Mouse (Mus musculus) neutrophil, adult 5-6 weeks (primary cell): ENCODE measurements at regions not wholly inside any gene's neighbourhood (a gene's known extent, or its start where the extent isn't known, plus 50 kb on each side); places are given as distances from the start of the nearest gene placed in this dataset.

ENCODE experiments used
- ATAC-seq: fragments of 151-379, 151-347 bp; 2 replicates; pipeline ENCODE4 v1.8.0; 2017; ENCODE audit warnings: mild to moderate bottlenecking, moderate TSS enrichment; ENCODE audit not compliant: insufficient number of reproducible peaks, poor library complexity, low FRiP score, severe bottlenecking; ENCODE audit errors: extremely low read depth

DNA sequence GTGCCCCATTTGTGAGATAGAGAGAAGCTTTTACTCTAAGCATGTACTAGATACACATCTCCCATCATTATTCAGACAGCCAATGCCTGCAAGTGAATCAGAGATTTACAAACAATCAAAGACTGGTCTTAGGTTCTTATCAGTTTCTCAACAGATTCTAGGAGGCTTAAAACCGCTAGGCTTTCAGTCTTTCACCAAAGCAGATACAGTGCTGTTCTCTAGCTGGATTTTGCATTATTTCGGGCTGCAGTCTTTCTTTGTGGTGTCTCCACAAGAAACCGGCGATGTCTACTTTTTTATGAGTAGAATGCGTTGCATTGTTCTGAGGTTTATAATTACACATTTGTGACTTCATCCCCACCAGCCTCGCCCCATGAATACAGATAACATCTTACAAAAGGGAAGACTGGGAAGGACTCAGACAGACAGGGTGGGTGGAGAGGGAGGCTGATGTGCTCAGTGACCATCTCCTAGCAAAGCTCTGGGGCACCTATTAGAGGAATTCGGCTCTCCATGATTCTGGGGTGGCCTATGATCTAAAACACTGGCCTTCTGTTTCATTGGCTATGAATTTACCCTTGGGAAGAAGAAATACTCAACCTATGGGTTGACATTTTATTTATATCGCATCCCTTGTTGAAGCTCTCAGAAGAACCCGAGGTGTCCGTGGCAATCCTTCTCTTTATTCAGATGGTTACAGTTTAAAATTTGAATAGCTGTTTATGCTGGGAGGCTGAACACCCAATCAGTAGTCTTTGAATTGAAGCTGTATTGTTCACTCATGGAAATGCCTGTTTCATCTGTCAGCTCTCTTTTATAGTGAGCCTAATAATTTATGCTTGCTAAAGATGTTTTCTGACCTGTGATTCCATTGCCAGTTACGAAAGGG is 343.8 kb downstream of the Tmem161b start:
- ATAC-seq, result no peak

DNA sequence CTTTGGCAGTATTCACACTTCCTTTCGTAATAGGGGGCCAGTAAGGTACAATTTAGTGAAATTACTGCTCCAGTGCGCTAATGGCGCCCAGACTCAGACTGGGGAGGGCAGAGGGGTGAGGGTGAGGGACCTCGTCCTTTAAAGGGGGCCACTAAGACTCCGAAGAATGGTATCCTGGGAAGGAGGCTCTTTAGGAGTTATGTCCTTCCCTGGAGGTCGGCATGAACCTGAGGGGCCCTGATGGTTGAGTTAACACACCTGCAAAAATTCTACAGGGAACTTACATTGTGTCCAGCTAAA is 344.4 kb downstream of the Tmem161b start:
- no peak for ATAC-seq

DNA sequence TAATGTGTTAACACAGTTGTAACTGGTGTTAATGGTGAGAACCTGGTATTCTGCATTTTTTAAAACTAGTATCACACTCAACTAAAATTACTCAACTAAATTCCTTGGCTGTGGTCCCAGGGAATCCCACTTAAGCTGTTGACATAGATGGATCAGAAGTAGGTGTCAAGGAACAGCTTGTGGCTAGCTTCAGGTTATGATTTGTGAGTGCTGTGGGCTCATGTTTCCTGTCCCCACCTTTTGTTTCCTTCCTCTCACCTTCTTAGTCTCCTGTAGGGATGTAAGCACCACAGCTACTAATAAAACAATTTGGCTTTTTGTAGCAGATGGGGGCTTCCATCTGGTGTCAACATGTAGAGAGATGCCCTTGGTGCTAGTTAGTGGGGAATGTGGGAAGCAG is 347.3 kb downstream of the Tmem161b start:
- no peak for ATAC-seq

DNA sequence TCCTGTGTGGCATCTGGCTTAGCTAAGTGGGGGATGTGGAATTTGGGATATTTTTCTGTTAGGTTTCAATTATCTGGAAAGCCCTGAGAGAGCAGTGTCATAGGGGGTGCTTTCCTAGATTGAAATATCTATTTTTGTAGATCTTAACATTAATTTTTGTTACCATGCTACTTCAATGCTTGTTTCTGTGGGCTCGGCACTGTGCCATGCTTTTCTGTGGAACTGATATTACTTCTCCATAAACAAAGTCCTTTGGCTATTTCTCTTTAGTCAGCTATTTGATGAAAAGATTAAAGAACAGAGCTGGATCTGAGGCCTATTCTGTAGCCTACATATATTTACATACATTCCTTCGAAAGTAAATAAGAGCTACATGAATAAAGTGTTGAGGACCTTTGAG is 348.1 kb downstream of the Tmem161b start:
- no peak for ATAC-seq

DNA sequence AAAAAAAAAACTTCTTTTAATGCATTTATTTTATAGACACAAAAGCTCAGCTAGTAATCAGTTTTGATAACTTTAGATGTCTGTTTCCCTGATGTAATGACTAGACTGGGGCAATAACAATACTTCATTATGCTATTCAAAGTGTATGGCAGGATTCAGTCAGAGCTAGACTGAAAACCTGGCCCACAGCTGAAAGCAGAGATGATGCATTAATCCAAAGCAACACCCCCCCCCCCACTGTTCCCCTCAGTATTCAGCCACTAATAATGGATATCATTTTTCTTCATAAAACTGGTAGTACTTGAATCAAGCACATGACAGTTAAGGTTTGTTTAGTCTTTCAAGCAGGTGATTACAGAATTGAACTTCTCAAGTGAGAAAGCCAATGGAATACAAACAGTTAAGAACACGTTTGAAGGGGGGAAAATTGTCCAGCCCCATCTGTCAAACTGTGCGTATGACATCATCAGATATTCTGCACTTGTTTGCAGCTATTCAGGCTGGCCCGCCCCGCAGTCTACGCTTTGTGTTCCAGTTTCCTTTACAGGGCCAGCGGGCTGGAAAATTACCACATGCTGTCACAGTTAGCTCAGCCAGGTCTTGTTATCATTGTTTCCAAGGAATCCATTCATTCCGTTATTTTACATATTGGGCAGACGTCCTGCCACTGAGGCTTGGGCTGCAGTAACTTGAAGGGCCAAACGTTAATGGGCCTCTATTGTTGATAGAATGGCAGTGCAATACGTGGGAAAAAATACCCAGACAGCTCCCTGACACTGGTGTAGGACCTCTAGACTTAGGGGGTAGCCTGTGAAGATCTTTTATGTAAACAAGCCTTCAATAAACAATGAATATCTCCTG is 349.1 kb downstream of the Tmem161b start:
- no peak for ATAC-seq

DNA sequence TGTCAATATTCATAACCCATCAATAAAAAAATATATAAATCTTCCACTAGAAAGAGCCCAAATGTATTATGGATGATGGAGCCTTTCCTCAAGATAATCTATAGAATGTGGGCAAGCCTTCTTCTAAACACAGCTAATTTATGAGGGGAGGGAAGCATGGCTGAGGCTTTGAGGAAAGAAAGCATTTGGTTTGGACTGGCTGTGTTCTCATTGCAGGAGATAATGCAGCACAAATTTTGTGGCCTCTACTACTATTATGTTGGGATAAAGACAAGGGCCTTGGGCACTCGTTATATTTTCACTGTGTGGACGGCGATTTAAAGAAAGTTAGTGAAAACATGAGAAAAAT is 349.7 kb downstream of the Tmem161b start:
- no peak for ATAC-seq

DNA sequence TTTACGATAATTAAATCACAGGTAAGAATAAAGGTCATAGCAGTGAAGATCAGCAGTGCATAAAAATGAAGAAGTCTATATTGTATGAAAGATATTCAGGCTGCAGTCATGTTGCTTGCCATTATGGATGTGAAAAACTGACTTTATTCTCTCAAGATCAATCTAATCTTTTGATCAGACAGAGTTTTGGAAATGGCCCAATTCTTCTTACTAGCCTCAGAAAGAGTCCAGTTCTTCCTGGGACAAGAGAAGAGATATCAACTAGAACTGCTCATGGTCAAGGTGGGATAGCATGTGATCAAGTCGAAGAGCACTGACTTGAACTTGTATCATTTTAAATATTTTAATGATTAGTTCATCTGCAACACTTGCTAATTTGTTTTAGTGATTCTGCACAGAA is 350.1 kb downstream of the Tmem161b start:
- no peak for ATAC-seq

DNA sequence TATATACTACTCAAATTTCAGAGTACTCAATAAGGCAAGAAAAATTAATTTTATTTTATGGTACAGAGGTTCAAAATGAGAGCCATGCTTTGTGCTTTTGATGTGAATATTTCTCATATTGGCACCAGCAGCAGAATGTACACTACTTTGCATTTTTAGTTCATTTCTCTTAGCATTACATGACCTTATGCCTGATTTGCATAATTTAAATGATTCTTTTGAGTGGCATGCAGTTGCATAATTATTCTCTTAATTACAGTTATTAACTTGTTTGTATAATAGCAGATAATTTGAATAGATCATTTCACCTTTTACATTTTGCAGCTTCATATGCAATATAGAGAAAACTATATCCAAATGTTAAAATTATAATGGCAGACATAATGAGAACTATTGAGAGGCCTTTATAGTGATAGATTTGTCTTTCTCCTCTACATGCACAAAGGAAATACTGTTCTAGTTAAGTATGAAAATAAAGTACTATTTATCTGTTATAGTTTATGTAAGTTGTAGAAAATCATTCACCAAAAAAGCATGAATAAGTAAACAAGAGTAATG is 374.6 kb downstream of the Tmem161b start:
- ATAC-seq, result no peak

DNA sequence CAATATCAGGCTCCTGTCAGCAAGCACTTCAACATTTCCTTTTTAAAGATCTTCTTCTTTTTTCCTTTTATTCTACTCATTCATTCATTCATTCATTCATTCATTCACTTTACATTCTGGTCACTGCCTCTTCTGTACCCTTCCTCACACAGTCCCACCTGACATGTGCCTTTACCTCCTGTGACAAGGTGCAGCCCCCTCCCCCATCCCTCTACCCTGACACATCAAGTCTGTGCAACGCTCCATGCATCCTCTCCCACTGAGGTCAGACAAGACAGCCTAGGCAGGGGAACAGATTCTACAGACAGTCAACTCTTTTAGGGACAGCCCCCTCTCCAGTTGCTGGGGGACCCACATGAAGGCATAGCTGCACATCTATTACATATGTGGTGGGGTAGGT is 380.5 kb downstream of the Tmem161b start:
- no peak for ATAC-seq

DNA sequence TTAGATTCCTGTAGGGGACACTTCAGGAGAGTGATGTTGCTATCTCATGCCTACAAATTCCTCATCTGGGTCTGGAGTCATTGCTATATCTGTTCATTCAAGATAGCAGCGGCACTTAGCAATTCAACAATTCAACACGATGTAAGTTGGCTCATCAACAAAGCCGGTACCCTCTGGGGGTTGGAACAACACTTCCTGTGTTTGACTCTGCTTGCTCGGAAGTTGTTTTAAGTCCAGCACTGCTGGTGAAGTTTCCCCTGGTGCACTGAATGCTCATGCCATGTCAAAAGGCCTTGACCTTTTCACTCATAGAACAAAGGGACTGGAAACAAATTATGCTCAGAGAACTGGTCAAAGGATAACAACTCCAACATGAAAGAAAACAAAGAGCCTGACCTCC is 390.4 kb downstream of the Tmem161b start:
- ATAC-seq, result no peak

DNA sequence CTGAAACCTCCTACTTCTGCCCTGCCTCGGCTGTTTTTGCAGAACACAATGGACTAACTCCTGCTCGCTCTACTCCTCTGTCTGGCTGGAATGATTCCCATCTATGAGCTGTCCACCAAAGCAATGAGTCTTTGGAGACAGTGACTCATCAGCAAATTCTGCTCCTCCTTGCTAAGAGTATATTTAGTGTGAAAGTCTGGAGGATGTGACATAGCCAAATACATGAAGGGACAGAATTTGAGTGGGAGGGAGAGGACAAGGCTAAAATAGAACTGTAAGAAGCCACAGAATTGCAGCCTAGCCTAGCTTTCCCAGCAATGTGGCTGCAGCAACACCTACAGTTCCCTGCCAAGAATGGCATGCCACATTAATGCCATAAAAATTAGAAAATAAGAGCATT is 390.9 kb downstream of the Tmem161b start:
- no peak for ATAC-seq

DNA sequence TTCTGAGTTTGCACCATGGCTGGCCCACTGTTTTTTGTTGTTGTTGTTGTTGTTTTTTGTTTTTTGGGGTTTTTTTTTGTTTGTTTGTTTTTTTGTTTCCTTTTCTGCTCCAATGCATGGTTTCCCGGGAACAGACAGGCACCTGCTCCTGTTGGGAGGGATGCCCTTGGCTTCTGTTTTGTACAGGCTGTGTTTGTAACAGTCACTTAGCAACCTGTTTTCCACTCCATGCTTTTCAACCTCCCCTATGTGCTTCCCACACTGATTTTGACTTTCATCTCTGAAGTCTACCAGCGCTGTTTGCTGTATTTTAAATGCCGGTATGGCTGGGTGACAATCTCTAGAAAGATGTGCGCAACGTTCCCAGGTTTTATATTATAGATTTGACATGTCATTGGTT is 402.6 kb downstream of the Tmem161b start:
- ATAC-seq, result no peak

DNA sequence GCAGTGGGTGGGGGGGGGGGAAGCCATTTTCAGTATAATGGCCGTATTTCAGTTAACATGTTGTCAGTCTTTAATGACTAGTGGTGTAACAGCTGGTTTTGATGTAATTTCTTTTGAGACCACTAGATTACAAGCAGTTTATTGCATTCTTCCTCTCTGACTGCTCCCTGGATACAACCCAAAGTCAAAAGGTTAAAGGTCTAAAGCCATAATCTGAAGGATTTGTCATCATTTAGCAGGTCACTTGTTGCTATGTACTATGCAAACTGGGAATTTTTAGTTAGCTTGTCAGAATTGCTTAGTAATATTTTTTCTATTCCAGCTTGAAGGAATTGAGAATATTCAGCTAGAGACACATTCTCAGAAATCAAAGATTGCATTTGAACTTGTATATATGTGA is 403.4 kb downstream of the Tmem161b start:
- no peak for ATAC-seq

DNA sequence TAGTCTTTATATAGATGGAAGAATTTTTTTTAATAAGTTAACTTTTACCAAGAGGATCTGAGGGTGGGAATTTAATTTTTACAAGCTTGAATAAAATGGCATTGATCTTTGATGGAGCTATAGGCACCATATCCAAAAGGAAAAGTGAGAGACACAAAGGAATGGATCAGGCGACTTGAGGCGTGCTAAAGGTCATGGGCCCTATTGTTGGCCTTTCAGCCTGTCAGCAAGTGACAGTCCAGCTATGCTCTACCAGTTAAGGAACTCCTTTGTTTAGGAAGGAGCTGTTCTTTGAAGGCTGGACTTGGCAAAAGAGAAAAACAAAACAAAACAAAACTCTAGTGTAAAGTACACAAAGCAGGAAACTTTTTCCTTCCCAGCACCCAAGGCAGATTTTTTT is 403.8 kb downstream of the Tmem161b start:
- no peak for ATAC-seq

DNA sequence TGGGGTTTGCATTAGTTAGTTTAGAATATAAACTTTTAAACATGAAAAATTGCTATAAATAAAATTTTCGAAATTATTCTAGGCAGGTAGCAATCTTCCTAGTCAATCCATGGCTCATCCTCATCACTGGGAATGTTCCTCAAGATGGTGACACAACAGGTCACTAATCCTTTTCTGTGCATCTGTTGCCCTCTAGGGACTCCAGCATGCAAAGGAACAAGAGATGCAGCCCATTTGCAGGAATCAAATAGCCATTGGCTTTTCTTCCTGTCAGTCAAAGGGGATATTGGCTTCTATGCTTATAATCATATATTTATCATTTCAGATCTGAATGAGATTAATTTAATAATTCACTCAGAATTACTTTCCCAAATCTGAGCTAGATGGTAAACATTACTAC is 404.3 kb downstream of the Tmem161b start:
- no peak for ATAC-seq

DNA sequence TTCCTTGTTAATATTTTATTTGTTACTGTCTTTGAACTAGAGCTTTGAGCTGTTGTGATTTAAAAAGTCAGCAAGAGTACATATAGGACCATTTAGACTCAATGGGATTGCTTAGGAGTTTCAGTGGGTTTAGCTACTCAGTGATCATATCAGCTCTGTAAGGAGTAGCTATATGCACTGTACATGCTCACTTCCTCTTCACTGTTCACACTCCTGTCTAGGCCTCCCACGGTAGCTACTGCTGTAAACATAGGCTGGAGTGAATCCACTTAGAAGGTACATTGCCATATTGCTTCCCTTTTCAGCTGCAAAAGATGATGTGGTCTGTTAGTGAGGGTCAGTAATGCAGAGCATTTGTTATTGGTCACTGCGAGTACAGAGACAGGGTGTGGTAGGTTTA is 408.6 kb downstream of the Tmem161b start:
- ATAC-seq, result no peak

DNA sequence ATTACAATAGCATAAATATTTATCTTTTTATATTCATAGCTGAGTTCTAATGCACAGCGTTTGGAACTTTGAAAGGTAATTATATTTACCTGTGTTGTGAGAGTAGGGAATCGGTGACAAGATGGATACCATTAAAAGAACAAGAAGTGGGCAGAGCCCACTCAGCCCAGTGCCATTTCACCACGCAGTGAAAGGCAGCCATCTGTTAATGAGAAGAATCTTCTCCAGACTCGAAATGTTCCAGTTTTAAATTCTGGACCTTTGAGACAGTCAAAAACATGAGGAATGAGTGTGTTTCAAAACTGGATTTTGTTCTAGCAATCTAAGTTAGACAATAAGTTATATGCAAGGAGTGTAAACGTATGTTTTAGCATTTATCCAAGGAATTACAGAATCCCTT is 410.4 kb downstream of the Tmem161b start:
- ATAC-seq, result no peak

DNA sequence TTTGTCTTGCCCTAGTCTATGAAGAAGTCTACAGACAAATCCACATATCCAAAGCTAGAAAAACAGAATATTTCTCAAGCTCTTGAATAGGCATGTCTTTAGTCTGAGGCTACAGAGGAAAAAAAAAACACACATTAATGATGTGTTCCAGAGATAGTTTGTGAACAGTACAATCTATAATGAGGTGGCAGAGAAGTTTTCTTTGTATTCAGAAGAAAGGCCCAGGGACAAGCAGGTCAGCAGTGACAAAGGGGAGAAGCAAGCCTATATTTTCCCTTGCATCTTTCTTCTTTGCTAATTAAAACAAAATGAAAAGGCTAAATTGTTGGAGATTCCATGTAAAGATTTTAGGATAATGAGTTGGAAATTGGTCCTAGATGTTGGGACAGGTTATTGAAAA is 414.7 kb downstream of the Tmem161b start:
- ATAC-seq, result no peak

DNA sequence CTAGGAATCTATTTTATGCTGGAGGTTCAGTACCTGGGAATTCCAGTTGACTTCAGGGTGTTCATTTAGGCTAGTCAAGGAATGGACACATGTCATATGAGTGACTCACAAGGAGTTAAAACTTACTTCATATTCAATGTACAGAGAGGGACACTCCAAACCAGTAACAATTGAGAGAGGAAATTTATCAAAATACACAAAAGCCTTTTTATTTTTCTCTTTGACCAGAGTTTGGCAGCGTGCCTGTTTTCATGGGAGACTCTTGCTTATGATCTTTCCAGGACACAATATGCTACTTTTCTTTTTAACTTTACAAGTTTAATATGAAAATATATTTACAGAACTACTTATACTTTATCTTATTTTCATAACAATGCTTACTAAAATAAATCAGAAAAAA is 415.5 kb downstream of the Tmem161b start:
- no peak for ATAC-seq

DNA sequence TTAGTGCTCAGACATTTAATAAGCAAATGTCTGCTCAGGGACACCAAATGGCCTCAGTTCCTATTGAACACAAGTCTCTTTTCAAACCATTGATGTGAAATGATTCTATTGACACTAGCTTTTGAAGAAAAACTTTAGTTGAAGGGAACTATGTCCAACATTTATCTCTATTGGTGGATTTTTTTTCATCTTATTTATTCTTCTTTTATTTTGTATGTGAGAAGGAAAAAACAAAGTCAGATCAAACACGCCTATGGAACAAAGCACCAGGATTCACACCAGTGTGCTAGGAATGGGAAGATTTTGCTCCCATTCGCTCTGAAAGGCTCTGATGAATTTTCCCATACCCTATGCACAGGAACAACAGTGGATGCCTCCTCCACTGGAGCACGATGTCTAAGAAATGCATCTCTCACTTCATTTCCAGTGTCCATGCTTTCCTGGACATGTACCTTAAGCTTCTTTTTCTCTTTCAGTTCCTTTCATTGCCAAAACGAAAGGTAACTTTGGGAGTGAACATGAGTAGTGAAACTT is 416.4 kb downstream of the Tmem161b start:
- ATAC-seq, result no peak
